Mouse (Mus musculus): ENCODE measurements around the gene Spaca6. TPM values are rescaled to one million over a fixed set of nuclear protein-coding genes. Genes with fewer than 3 reads are reported as not detected.

Spaca6 gene
- total RNA-seq (2023), result 1 to 10 TPM; 1.2 to 3.2 TPM

GRCm38 (mm10) chr17:17826751-17827657 is at the start of gene Spaca6:
Spaca6 (plus strand) TSS chr17:17827158.

DNA sequence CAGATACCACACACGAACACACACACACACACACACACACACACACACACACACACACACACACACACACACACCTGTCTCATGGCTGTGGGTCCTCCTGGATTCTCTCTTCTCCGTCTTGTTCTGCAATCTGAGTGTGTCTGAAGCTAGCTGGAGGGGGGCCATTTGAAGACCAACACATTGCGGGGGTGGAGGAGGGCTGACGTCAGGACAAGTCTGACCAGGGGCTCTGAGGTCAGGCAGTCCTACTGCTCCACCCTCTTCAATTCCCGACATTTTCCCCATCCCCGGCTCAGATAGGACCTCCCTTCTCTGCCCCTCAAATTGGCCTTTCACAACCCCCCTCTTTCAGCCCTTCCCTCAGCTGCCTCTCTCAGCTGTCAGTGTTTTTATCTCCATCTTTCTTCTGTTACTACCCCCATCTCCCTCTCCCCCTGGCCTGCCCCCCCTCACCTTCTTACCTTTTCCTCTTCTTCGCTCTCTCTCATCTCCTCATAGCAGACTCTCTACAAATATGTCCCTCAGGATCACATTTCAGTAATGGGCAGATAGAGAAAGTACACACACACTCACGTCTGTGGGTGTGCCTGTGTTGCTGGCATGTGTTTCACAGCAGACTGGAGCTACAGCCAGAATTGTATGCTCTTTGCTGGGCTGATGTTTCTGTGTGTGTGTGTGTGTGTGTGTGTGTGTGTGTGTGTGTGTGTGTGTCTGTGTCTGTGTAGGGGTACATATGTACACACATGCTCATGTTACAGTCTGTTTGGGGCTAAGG is 28.3 kb downstream of the Spaca6 start, which contains the start of gene Has1:
Gene Has1 (minus strand): TSS at position 142 of the 775 bp plus-strand sequence.

GRCm38 (mm10) chr17:17883840-17884239 is 56.9 kb downstream of the Spaca6 start, which contains the start of gene Fpr1:
Fpr1 (minus strand) TSS chr17:17883940.

DNA sequence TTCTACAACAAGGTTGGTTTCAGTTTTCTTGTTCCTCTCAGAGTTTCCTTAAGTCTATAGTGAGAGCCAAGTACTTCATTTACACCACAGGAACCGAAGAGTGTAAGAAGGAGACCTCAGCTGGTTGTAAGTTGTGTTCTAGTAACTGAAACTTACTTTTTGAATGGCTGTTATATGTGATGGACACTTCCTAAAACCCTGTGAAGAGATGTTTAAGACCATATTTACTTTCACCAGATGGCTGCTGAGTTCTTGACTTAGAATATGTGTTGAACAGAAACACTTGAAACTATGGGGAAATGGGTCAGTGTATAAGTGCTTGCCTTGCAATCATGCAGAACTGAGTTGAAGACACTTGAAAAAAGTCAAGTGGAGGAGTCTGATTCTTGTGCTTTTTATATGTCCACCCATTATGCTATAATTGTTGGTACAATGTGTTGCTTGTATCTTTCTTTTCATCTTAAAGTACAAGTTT is 60.9 kb downstream of the Spaca6 start, which contains the start of the genes Fpr2 and Fpr3:
Gene Fpr2 (plus strand): TSS at position 51 of the 475 bp plus-strand sequence.
Gene Fpr3 (plus strand): TSS at position 79 of the 475 bp plus-strand sequence.

Other genes with a start within 250 kb of the Spaca6 start
- 100 to 1,000 TPM; 158 to 176 TPM for gene Lnpep, start 202.1 kb upstream of the Spaca6 start, total RNA-seq (2023)
- gene Vmn2r90, start 123.4 kb upstream of the Spaca6 start, total RNA-seq (2023), result not detected
- gene Has1, start 28.0 kb downstream of the Spaca6 start, total RNA-seq (2023), result not detected
- not detected for gene Fpr1, start 56.8 kb downstream of the Spaca6 start, total RNA-seq (2023)
- gene Fpr2, start 60.7 kb downstream of the Spaca6 start, total RNA-seq (2023), result not detected
- not detected for gene Fpr3, start 60.7 kb downstream of the Spaca6 start, total RNA-seq (2023)
- not detected for gene Fpr-rs4, start 194.6 kb downstream of the Spaca6 start, total RNA-seq (2023)
- not detected for gene Vmn2r124, start 222.3 kb downstream of the Spaca6 start, total RNA-seq (2023)